Mouse (Mus musculus): ENCODE measurements around the gene Dnah7c. TPM values are rescaled to one million over a fixed set of nuclear protein-coding genes. Genes with fewer than 3 reads are reported as not detected.

Dnah7c gene
- polyA plus RNA-seq, 1 experiment from 2014 or later: 0.11 TPM

DNA sequence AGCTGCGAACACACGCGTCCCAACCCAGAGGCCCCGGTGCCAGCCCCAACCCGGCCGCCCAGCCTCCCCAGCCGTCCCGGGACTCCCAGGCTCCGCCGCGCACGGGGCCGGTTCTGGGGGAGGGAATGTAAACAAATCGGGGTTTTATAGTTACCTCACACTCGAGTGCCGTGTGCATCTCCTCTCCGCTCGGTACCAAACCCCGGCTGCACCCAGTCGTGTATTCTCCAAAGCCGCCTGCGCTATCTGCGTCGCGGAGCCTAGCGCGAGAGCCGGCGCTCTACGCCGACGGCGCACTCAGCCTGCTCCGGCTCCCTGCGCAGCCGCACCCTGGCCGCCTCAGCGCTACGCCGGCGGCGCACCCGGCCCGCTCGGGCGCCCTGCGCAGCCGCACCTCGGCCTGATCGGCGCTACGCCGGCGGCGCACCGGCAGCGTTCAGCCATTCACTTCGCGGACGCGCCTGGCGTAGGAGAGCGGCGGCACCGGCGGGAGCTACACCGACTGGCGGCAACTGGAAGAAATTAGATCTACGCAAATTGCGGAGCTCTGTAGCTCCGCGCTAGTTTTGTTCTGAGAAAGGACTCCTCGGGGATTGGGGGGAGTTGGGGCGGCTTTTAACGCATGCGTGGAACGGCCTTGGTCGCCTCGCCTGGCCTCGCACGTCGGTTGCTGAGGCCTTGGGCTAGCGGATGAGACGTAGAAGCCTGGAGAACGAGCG, 428.1 kb downstream of the Dnah7c start:
- under 1% methylated on average over 86 of the region's 86 CpGs for WGBS (ENCODE audit: insufficient replicate concordance)
- H3K4me1 ChIP-seq (ENCODE audit: control insufficient read depth, insufficient read depth, low read length): no peaks in the 10 kb centered on the region
- peak overlapping the region; percentile 77 for H3K4me2 ChIP-seq
- H3K4me3 ChIP-seq (ENCODE audit: low read depth, low read length): peak overlapping the region; percentile 85
- H3K27me3 ChIP-seq (ENCODE audit: control insufficient read depth, insufficient read depth, low read length): no peaks in the 10 kb centered on the region
- ATAC-seq (replicated peaks; ENCODE audit: insufficient number of reproducible peaks, low FRiP score, low TSS enrichment): peak; percentile 93
- H3K36me3 ChIP-seq (ENCODE audit: control insufficient read depth, insufficient read depth, low read length): no peaks in the 10 kb centered on the region
- peak overlapping the region; percentile 99 for H3K9ac ChIP-seq (ENCODE audit: low read depth, low read length)
- no peaks in the 10 kb centered on the region for H3K9me3 ChIP-seq (replicated peaks; ENCODE audit: control insufficient read depth, low read length)
- peak overlapping the region; percentile 99 for H3K27ac ChIP-seq (ENCODE audit: low read depth, low read length)

- Histone ChIP-seq H3K27ac (ENCODE audit: low read depth, low read length) (peak overlapping the region; percentile 99), H3K36me3 (ENCODE audit: control insufficient read depth, insufficient read depth, low read length) (no peaks in the 10 kb centered on the region), H3K9ac (ENCODE audit: low read depth, low read length) (peak overlapping the region; percentile 99), H3K9me3 (replicated peaks; ENCODE audit: control insufficient read depth, low read length) (no peaks in the 10 kb centered on the region), H3K4me2 (peak overlapping the region; percentile 77), H3K27me3 (ENCODE audit: control insufficient read depth, insufficient read depth, low read length) (no peaks in the 10 kb centered on the region), H3K4me3 (ENCODE audit: low read depth, low read length) (peak overlapping the region; percentile 85), H3K4me1 (ENCODE audit: control insufficient read depth, insufficient read depth, low read length) (no peaks in the 10 kb centered on the region)
- ATAC-seq (replicated peaks; ENCODE audit: insufficient number of reproducible peaks, low FRiP score, low TSS enrichment): peak; percentile 61; the same call in 1 of the 2 replicates
- WGBS (ENCODE audit: insufficient replicate concordance): 33% methylated on average over 18 of the region's 18 CpGs
Observed at GRCm38 (mm10) chr1:46854036-46854900, 428.9 kb downstream of the Dnah7c start.

DNA sequence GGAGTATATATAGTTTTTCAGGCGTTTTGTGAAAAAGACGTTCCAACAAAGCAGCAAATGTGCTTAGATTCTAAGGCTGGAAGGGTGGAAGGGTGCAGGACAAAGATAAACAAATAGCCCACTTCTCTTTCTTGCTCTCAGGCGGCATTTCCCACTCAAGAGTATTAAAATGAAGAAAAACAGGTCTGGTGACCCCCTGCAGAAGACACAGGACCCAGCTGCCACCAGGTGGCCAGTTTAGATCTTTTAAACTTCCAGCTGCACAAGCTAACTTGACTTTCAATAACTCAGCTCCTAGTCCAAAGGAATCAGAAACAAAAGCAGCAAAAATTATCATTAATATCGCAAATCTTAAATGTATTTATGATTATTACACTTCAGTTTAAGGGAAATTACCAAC, 431.1 kb downstream of the Dnah7c start:
- ATAC-seq (replicated peaks; ENCODE audit: insufficient number of reproducible peaks, low FRiP score, low TSS enrichment): no peak
- no peaks in the 10 kb centered on the region for H3K27me3 ChIP-seq (ENCODE audit: control insufficient read depth, insufficient read depth, low read length)
- H3K9me3 ChIP-seq (replicated peaks; ENCODE audit: control insufficient read depth, low read length): no peaks in the 10 kb centered on the region
- H3K9ac ChIP-seq (ENCODE audit: low read depth, low read length): no peak overlapping the region
- H3K4me1 ChIP-seq (ENCODE audit: control insufficient read depth, insufficient read depth, low read length): no peaks in the 10 kb centered on the region
- no peak overlapping the region for H3K27ac ChIP-seq (ENCODE audit: low read depth, low read length)
- WGBS (ENCODE audit: insufficient replicate concordance): 43% methylated on average over 4 of the region's 4 CpGs
- no peak overlapping the region for H3K4me2 ChIP-seq
- H3K36me3 ChIP-seq (ENCODE audit: control insufficient read depth, insufficient read depth, low read length): no peaks in the 10 kb centered on the region
- no peak overlapping the region for H3K4me3 ChIP-seq (ENCODE audit: low read depth, low read length)
